Mouse (Mus musculus): ENCODE measurements around the gene Nol4l. TPM values are rescaled to one million over a fixed set of nuclear protein-coding genes. Genes with fewer than 3 reads are reported as not detected.

Nol4l gene
- polyA plus RNA-seq, 1 experiment = 36.3 TPM

Other genes starting within 250 kb of the Nol4l start
- gene Kif3b, start 238.6 kb downstream of the Nol4l start, polyA plus RNA-seq (2012; rRNA removed) = 32.5 and 34.7 TPM in 2 replicates
- 21.4 and 23.1 TPM in 2 replicates for gene Asxl1, start 184.1 kb downstream of the Nol4l start, polyA plus RNA-seq (2012; rRNA removed)
- gene 4930404H24Rik, start 37.2 kb downstream of the Nol4l start, polyA plus RNA-seq (2012; rRNA removed) = not detected in 2 replicates
- 34.8 and 35.5 TPM in 2 replicates for gene Commd7, start 102.8 kb upstream of the Nol4l start, polyA plus RNA-seq (2012; rRNA removed)
- 1.2 and 1.5 TPM in 2 replicates for gene Dnmt3b, start 119.5 kb upstream of the Nol4l start, polyA plus RNA-seq (2012; rRNA removed)
- 0.06 and 0.11 TPM in 2 replicates for gene Dnmt3c, start 166.7 kb upstream of the Nol4l start, polyA plus RNA-seq (2012; rRNA removed)
- gene Mapre1, start 211.3 kb upstream of the Nol4l start, polyA plus RNA-seq (2012; rRNA removed) = 25.6 and 31.7 TPM in 2 replicates
- gene Efcab8, start 250.0 kb upstream of the Nol4l start, polyA plus RNA-seq (2012; rRNA removed) = 0.12 and 0.23 TPM in 2 replicates